Mouse (Mus musculus): ENCODE data around the gene Megf8. TPM values are rescaled to one million over a fixed set of nuclear protein-coding genes. Genes with fewer than 3 reads are reported as not detected.

Megf8 gene
- polyA plus RNA-seq (2011; ENCODE audit: insufficient read length, low read depth, missing spikeins) = 32.9 and 38.3 TPM in 2 replicates

GRCm38 (mm10) chr7:25316532-25317445 lies at the start of gene Megf8:
Megf8 (plus strand) TSS chr7:25317164.
- H3K27ac ChIP-seq (ENCODE audit: insufficient read depth, low read length) = peak within 1 kb of the TSS; percentile 39
- TF ChIP-seq CTCF (IDR thresholded peaks at IDR 0.05; ENCODE audit: borderline replicate concordance, insufficient read depth, low read length) (peak; percentile 70; the same call in 1 of the 2 replicates), POLR2A (IDR thresholded peaks at IDR 0.05; ENCODE audit: low read depth, low read length) (peak; percentile 66)
- no peaks in the 10 kb centered on the region; the same call in 1 of the 2 replicates for H3K4me1 ChIP-seq (ENCODE audit: control insufficient read depth, insufficient read depth, low read length)
- H3K4me3 ChIP-seq (ENCODE audit: insufficient read depth, low read length) = peak within 1 kb of the TSS; percentile 72

DNA sequence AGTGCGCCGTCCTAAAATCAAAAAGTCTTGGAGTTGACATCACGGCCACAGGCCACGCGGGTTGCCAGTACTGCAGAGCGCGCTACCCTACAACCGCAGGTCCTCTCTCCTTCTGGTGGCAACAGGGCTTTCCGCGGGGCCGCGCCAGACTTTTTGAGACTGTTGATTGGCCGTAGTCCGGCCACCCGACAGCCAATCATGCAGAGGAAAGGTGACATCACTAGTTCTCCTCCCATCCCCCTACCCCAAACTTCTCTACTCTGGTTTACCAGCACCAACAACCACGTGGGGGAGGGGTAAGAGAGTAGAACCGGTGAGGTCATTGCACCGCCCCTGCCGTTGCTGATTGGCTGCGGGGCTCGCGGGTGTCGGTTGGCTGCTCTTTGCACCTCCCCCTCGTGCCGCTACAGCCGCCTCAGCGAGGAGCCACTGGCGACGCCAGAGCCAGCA lies 49.6 kb upstream of the Megf8 start, which contains the start of gene Cic:
TSS of gene Cic (plus strand) at position 404 of the 450 bp plus-strand sequence.
- peak within 1 kb of the TSS; percentile 83 for H3K4me3 ChIP-seq (ENCODE audit: insufficient read depth, low read length)
- peaks cover 4% of the 10 kb centered on the region; the same call in 1 of the 2 replicates for H3K4me1 ChIP-seq (ENCODE audit: control insufficient read depth, insufficient read depth, low read length)
- TF ChIP-seq CTCF (IDR thresholded peaks at IDR 0.05; ENCODE audit: borderline replicate concordance, insufficient read depth, low read length) = no peak
- TF ChIP-seq POLR2A (IDR thresholded peaks at IDR 0.05; ENCODE audit: low read depth, low read length) = peak; percentile 78
- peak within 1 kb of the TSS; percentile 84 for H3K27ac ChIP-seq (ENCODE audit: insufficient read depth, low read length)

- no peak for TF ChIP-seq POLR2A (IDR thresholded peaks at IDR 0.05; ENCODE audit: low read depth, low read length)
- no peak for TF ChIP-seq CTCF (IDR thresholded peaks at IDR 0.05; ENCODE audit: borderline replicate concordance, insufficient read depth, low read length)
- peak overlapping the region; percentile 84 for H3K27ac ChIP-seq (ENCODE audit: insufficient read depth, low read length)
- H3K4me3 ChIP-seq (ENCODE audit: insufficient read depth, low read length) = peak overlapping the region; percentile 83
These were observed 49.1 kb upstream of the Megf8 start for GRCm38 (mm10) chr7:25267751-25268463.

DNA sequence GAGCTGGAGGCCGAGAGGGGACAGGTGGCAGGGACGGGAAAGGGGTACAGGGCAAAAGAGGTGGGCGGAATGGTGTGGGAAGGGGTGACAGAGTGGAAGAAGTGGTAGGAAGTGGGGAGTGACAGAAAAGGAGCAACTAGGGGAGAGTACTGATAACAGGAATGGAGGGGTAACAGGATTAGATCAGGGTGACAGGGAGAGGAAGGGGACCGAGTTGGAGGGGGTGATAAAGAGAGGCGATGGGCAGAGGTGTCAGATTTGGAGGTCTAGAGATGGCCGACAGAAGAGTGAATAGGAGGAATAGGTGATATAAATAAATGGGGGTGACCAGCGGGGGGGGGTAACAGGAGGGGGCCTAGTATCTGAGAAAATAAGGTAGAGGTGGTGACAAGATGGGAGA lies 48.4 kb upstream of the Megf8 start:
- TF ChIP-seq POLR2A (IDR thresholded peaks at IDR 0.05; ENCODE audit: low read depth, low read length) = no peak
- TF ChIP-seq CTCF (IDR thresholded peaks at IDR 0.05; ENCODE audit: borderline replicate concordance, insufficient read depth, low read length) = no peak
- peaks cover 4% of the 10 kb centered on the region; the same call in 1 of the 2 replicates for H3K4me1 ChIP-seq (ENCODE audit: control insufficient read depth, insufficient read depth, low read length)
- peak overlapping the region; percentile 83 for H3K4me3 ChIP-seq (ENCODE audit: insufficient read depth, low read length)
- peak overlapping the region; percentile 72; the same call in 1 of the 2 replicates for H3K27ac ChIP-seq (ENCODE audit: insufficient read depth, low read length)

More at GRCm38 (mm10) chr7:25267751-25268463, 49.1 kb upstream of the Megf8 start:
- H3K4me1 ChIP-seq (ENCODE audit: control insufficient read depth, insufficient read depth, low read length) = peaks cover 4% of the 10 kb centered on the region; the same call in 1 of the 2 replicates

GRCm38 (mm10) chr7:25269029-25269428 lies 47.9 kb upstream of the Megf8 start:
- Histone ChIP-seq H3K4me3 (ENCODE audit: insufficient read depth, low read length) (peak overlapping the region; percentile 83), H3K4me1 (ENCODE audit: control insufficient read depth, insufficient read depth, low read length) (peaks cover 4% of the 10 kb centered on the region; the same call in 1 of the 2 replicates), H3K27ac (ENCODE audit: insufficient read depth, low read length) (peak overlapping the region; percentile 45)
- no peak for TF ChIP-seq POLR2A (IDR thresholded peaks at IDR 0.05; ENCODE audit: low read depth, low read length)

DNA sequence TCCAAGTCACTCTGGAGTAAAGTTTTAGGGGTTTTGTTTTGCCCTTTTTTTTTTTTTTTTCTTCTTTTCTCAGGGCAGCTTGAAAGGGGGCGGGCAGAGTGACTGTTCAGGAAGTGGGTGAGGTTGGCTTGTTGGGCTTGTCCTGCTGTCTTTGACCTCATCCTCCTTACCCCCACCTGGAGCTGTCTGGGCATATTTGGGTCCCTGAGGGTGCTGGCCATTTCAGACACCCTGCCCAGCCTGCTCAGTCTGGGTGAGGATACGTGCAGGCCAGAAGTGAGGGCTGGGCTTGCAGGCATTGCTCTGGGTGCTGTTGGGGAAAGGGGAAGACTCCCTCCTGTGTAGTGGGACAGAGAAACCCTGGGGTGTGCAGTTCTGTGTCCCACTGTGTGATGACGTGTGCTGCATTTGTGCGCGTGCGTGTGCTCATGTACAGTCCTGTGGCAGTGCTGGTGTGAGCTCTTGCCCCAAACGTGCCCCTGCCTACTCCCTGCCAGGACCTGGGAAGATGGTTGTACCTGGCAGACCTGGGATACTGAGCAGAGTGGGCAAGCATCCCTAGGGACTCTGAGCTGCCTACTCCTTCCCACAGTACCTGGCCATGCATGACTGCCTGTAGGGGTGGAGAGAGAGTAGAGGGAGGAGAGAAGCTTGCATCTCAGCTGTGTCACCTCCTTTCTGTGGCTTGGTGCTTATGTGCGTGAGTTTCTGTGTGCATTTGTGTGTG lies 47.3 kb upstream of the Megf8 start:
- peak overlapping the region; percentile 45; the same call in 1 of the 2 replicates for H3K27ac ChIP-seq (ENCODE audit: insufficient read depth, low read length)
- H3K4me1 ChIP-seq (ENCODE audit: control insufficient read depth, insufficient read depth, low read length) = peaks cover 7% of the 10 kb centered on the region
- TF ChIP-seq POLR2A (IDR thresholded peaks at IDR 0.05; ENCODE audit: low read depth, low read length) = 0 out of 2 replicates have a peak, but pooled peaks have one; percentile 11
- TF ChIP-seq CTCF (IDR thresholded peaks at IDR 0.05; ENCODE audit: borderline replicate concordance, insufficient read depth, low read length) = no peak
- H3K4me3 ChIP-seq (ENCODE audit: insufficient read depth, low read length) = peak overlapping the region; percentile 83

DNA sequence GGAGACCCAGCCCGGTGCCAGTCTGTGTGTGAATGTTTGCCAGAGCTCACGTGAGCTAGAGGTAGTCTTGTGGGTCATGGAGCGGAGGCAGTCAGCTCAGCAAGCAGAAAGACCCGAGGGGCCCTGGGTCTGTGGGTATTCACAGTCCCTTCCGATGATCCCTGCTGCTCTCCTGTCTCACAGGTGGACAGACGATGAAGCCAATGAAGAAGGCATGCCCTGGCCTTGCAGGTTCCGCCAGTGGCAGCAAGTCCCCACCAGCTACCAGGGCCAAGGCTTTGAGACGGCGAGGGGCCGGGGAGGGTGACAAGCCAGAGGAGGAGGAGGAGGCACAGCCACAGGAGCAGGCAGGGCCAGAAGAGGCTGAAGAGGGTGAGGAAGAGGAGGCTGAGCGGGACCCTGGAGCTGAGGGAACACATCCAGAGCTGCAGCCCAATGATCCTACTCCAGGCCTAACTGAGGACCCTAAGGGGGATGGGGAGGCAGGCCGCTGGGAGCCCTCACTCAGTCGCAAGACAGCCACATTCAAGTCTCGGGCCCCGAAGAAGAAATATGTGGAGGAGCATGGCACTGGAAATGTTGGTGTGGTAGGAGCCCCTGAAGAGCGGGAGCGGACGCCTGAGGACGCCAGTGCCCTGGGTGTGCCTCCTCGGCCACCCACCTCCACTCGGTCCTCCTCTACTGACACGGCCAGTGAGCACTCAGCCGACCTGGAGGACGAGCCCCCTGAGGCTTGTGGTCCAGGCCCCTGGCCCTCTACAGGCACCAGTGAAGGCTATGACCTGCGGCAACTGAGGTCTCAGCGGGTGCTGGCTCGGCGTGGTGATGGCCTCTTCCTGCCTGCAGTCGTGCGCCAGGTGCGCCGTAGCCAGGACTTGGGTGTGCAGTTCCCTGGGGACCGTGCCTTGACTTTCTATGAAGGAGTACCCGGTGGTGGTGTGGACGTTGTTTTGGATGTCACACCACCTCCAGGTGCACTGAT lies 46.0 kb upstream of the Megf8 start:
- TF ChIP-seq POLR2A (IDR thresholded peaks at IDR 0.05; ENCODE audit: low read depth, low read length) (no peak), CTCF (IDR thresholded peaks at IDR 0.05; ENCODE audit: borderline replicate concordance, insufficient read depth, low read length) (no peak)
- Histone ChIP-seq H3K27ac (ENCODE audit: insufficient read depth, low read length) (no peak overlapping the region), H3K4me1 (ENCODE audit: control insufficient read depth, insufficient read depth, low read length) (peaks cover 12% of the 10 kb centered on the region), H3K4me3 (ENCODE audit: insufficient read depth, low read length) (no peak overlapping the region)
